Mouse (Mus musculus): ENCODE results near the gene Syk. TPM values are rescaled to one million over a fixed set of nuclear protein-coding genes. Genes with fewer than 3 reads are reported as not detected.

Gene Syk
- polyA plus RNA-seq (2012; rRNA removed), result 2.3 and 2.5 TPM in 2 replicates

GRCm38 (mm10) chr13:52582878-52583661 is at the start of gene Syk:
TSS of gene Syk (plus strand) at chr13:52583173.

Other genes starting within 250 kb of the Syk start
- 36.6 and 36.8 TPM in 2 replicates for gene Diras2, start 51.9 kb upstream of the Syk start, polyA plus RNA-seq (2012; rRNA removed)